Mouse (Mus musculus): ENCODE results near the gene Tmem30b.
"Not testable (repeated sequence)": the region's sequence is repeated elsewhere in the genome, so short reads cannot be mapped to it uniquely, and the experiment has no call there.

Tmem30b gene

GRCm38 (mm10) chr12:73564795-73565619 is 18.8 kb upstream of the Tmem30b start:
- in situ Hi-C loops (cut with MboI; ENCODE audit: low pct_unique_long_range_greater_than_20kb in 1 of 2, low sequenced_read_pairs in 2 of 2, unreplicated experiment in 1 of 2): loop anchor here in 1 of 2 experiments (5.0 to 25.0 kb wide), 2 partner anchors 132 to 722 kb away; no protein-coding TSS in a partner anchor

- in situ Hi-C loops (cut with MboI; ENCODE audit: low pct_unique_long_range_greater_than_20kb in 1 of 2, low sequenced_read_pairs in 2 of 2, unreplicated experiment in 1 of 2): loop anchor here in 1 of 2 experiments (25.0 kb wide), 1 partner anchor 723 kb away; no protein-coding TSS in a partner anchor
These were observed 18.0 kb upstream of the Tmem30b start for GRCm38 (mm10) chr12:73564176-73564575.

- in situ Hi-C loops (cut with MboI; ENCODE audit: low pct_unique_long_range_greater_than_20kb in 1 of 2, low sequenced_read_pairs in 2 of 2, unreplicated experiment in 1 of 2): loop anchor here in 1 of 2 experiments (25.0 kb wide), 1 partner anchor 724 kb away; no protein-coding TSS in a partner anchor
These were observed 16.9 kb upstream of the Tmem30b start for GRCm38 (mm10) chr12:73563122-73563521.

- in situ Hi-C loops (cut with MboI; ENCODE audit: low pct_unique_long_range_greater_than_20kb in 1 of 2, low sequenced_read_pairs in 2 of 2, unreplicated experiment in 1 of 2): loop anchor here in 1 of 2 experiments (25.0 kb wide), 1 partner anchor 727 kb away; no protein-coding TSS in a partner anchor
These were observed 13.9 kb upstream of the Tmem30b start for GRCm38 (mm10) chr12:73560091-73560490.

DNA sequence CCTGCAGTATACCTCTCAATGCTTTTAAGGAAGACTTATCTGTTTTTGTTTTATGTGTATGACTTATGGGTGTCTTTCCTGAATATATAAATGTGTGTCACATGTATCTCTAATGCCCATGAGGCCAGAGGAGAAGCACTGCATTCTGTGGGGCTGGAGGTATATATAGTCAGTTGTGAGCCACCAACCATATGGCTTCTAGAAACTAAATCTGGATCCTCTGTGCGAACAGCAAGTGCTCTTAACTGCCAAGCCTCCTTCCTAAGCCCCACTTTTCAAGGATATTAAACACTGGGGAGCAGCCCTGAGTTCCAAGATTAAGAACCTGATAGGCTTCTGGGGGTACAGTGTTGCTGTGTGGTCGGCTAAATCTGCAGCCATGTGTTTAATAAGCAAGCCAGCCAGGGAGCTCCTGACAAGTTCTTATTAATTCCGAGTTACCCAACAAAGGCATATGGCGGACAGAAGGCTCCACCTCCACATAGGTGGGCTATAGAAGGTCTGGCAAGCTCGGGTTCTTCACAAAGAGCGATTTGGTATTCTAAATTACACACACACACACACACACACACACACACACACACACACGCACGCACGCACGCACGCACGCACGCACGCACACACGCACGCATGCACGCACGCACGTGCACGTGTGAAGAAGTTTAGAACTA is 12.5 kb upstream of the Tmem30b start:
- in situ Hi-C loops (cut with MboI; ENCODE audit: low pct_unique_long_range_greater_than_20kb in 1 of 2, low sequenced_read_pairs in 2 of 2, unreplicated experiment in 1 of 2): loop anchor here in 1 of 2 experiments (25.0 kb wide), 1 partner anchor 729 kb away; no protein-coding TSS in a partner anchor

DNA sequence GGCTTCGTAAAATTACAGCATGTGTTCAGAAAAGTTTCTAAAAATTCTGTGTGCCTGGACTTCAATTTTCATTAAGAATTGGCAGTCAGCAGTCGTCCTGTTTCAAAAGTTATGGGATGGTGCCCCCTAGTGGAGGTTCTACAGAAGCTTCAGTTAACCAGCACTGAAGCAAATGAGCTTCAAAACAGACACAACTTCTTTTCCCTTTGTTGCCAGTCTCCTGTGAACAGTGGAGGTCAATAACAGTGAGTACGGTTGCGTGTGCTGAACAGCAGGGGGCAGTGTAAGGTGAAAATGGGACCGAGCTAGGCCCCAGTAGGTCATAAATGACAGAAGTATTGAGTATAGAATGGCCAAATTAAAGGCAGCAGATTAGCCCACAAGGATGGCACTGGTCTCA is 8.0 kb upstream of the Tmem30b start:
- in situ Hi-C loops (cut with MboI; ENCODE audit: low pct_unique_long_range_greater_than_20kb in 1 of 2, low sequenced_read_pairs in 2 of 2, unreplicated experiment in 1 of 2): loop anchor here in 1 of 2 experiments (25.0 kb wide), 1 partner anchor 733 kb away; no protein-coding TSS in a partner anchor

GRCm38 (mm10) chr12:73548259-73548658 is 2.1 kb upstream of the Tmem30b start:
- in situ Hi-C loops (cut with MboI; ENCODE audit: low pct_unique_long_range_greater_than_20kb in 1 of 2, low sequenced_read_pairs in 2 of 2, unreplicated experiment in 1 of 2): loop anchor here in 1 of 2 experiments (10.0 kb wide), 1 partner anchor 503 kb away; no protein-coding TSS in a partner anchor

GRCm38 (mm10) chr12:73547646-73548045 is 1.5 kb upstream of the Tmem30b start:
- in situ Hi-C loops (cut with MboI; ENCODE audit: low pct_unique_long_range_greater_than_20kb in 1 of 2, low sequenced_read_pairs in 2 of 2, unreplicated experiment in 1 of 2): loop anchor here in 1 of 2 experiments (10.0 kb wide), 1 partner anchor 503 kb away; no protein-coding TSS in a partner anchor

DNA sequence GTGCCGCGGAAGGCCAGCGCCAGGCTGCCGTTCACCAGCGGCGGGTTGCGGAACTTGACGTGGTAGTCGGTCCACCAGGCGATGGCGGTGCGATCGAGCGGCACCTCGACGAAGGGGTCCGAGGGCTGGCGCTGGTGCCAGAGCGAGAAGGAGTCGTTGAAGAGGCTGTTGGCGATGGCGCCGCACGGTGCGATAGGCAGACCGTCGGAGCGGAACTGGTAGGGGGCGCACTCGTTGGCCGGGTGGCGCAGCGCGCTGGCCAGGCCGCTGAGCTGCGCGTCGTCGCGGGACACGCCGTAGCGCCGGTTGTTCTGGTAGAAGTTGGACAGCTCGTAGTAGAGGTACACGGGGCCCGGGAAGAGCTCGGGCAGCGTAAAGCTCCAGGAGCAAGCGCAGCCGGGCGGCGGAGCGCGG is 513 bp downstream of the Tmem30b start:
- in situ Hi-C loops (cut with MboI; ENCODE audit: low pct_unique_long_range_greater_than_20kb in 1 of 2, low sequenced_read_pairs in 2 of 2, unreplicated experiment in 1 of 2): loop anchor here in 1 of 2 experiments (10.0 kb wide), 1 partner anchor 501 kb away; no protein-coding TSS in a partner anchor

- in situ Hi-C loops (cut with MboI; ENCODE audit: low pct_unique_long_range_greater_than_20kb in 1 of 2, low sequenced_read_pairs in 2 of 2, unreplicated experiment in 1 of 2): loop anchor here in 1 of 2 experiments (10.0 kb wide), 1 partner anchor 500 kb away; no protein-coding TSS in a partner anchor
These were observed 1.2 kb downstream of the Tmem30b start for GRCm38 (mm10) chr12:73544736-73545671.

- in situ Hi-C loops (cut with MboI; ENCODE audit: low pct_unique_long_range_greater_than_20kb in 1 of 2, low sequenced_read_pairs in 2 of 2, unreplicated experiment in 1 of 2): loop anchor here in 1 of 2 experiments (10.0 kb wide), 1 partner anchor 498 kb away; no protein-coding TSS in a partner anchor
These were observed 3.0 kb downstream of the Tmem30b start for GRCm38 (mm10) chr12:73543191-73543590.

- in situ Hi-C loops (cut with MboI; ENCODE audit: low pct_unique_long_range_greater_than_20kb in 1 of 2, low sequenced_read_pairs in 2 of 2, unreplicated experiment in 1 of 2): loop anchor here in 1 of 2 experiments (10.0 kb wide), 1 partner anchor 496 kb away; no protein-coding TSS in a partner anchor
These were observed 5.8 kb downstream of the Tmem30b start for GRCm38 (mm10) chr12:73540402-73540801.

DNA sequence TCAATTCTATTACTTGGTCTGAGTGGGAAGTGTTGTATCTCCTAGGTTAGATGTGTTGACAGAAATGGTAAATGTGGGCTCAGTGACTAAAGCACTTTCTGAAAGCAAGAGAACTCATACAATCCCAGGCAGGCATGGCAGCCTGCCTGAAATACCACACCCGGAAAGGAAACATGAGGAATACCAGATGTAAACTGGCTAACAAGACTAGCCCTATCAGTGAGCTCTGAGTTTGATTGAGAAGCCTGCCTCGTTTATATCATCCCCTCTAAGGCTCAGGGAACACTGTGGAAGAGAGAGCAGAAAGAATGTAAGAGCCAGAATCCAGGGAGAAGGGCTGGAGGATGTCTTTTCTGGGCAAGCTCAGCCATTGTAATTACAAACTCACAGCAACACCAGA is 7.0 kb downstream of the Tmem30b start:
- in situ Hi-C loops (cut with MboI; ENCODE audit: low pct_unique_long_range_greater_than_20kb in 1 of 2, low sequenced_read_pairs in 2 of 2, unreplicated experiment in 1 of 2): no loop called here

DNA sequence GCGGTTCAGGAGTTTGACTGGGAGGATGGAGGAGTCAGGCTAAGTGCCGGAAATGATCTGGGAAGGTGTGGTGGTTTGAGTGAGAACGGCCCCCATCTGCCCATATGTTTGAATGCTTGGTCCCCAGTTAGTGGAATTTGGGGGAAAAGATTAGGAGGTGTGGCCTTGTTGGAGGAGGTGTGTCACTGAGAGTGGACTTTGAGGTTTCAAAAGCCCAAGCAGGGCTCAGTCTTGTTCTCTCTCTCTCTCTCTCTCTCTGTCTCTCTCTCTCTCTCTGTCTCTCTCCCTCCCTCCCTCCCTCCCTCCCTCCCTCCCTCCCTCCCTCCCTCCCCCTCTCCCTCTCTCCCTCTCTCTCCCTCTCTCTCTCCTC is 8.1 kb downstream of the Tmem30b start:
- in situ Hi-C loops (cut with MboI; ENCODE audit: low pct_unique_long_range_greater_than_20kb in 1 of 2, low sequenced_read_pairs in 2 of 2, unreplicated experiment in 1 of 2): not testable (repeated sequence)

DNA sequence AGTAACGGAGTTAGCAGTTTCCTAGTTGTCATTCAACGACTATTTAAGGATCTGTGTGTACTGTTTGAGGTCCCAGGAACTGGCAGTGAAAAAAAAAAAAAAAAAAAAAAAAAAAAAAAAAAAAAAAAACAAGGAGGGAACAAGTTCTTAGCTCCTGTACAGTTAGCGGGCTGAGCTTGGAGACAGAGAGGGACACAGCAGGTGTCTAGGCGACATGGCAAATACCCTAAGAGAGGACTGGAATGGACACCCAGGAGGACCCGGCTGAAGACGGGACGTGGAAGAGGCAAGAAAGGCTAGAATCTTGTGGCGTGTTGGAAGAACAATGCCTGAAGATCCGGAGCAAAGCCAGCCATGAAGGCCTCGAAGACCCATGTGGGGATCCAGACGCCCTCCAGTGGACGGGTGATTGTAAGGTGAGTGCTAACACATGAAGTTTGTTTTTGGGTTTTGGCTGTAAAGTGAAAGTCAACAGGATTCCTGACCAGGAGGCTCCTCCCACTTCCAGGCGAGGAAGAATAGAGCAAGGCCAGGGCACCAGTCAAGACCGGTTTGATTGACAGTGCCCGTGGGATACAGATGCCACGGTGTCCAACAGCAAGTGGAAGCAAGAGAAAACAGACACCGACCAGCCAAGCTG is 8.6 kb downstream of the Tmem30b start:
- in situ Hi-C loops (cut with MboI; ENCODE audit: low pct_unique_long_range_greater_than_20kb in 1 of 2, low sequenced_read_pairs in 2 of 2, unreplicated experiment in 1 of 2): no loop called here

DNA sequence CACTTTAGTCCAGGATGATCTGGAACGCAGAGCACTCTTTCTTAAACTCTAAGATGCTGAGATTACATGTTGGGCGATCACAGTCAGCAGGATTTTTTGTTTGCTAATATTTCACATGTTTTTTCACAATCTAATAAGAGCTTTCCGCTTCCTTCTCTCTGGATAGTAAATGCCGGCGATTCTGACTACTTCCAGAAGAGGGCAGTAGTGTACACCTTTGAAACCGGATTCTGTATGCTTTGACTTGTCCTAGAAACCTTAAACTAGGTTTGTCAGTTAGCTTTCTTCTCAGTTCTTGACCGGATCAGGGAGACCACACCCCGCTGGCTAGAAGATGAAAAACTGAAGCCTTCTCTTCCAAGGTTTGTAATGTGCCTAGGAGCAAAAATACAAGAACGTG is 11.6 kb downstream of the Tmem30b start:
- in situ Hi-C loops (cut with MboI; ENCODE audit: low pct_unique_long_range_greater_than_20kb in 1 of 2, low sequenced_read_pairs in 2 of 2, unreplicated experiment in 1 of 2): no loop called here

DNA sequence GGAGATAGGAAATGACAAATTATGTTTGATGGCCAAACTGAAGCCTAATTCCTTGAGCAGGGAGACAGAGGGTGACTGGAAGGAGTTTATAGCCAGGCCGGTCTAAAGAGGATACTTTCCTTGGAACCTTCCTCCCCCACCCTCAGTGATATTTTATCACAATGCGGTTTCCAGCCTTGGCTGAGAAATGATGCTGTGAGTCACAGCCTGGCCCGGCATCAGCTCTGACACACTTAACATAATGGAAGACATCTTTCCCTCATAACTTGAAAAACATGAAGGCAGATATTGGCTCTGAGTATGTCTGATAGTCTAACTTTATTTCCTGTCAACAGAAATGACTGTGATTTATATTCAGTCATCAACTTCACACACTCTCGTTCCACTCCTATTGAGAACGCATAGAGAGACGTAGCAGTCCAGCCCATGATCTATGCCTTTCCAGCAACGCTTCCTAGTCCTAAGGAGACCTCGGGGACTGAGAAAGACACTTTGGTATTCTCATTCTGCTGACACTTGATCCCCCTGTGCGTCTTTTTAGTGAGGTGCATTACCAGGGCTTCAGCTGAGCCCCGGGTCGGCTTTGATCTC is 14.2 kb downstream of the Tmem30b start:
- in situ Hi-C loops (cut with MboI; ENCODE audit: low pct_unique_long_range_greater_than_20kb in 1 of 2, low sequenced_read_pairs in 2 of 2, unreplicated experiment in 1 of 2): no loop called here
